Mouse (Mus musculus): ENCODE data around the gene Adk.
"Not testable (repeated sequence)": the region's sequence is repeated elsewhere in the genome, so short reads cannot be mapped to it uniquely, and the experiment has no call there.

Adk gene

DNA sequence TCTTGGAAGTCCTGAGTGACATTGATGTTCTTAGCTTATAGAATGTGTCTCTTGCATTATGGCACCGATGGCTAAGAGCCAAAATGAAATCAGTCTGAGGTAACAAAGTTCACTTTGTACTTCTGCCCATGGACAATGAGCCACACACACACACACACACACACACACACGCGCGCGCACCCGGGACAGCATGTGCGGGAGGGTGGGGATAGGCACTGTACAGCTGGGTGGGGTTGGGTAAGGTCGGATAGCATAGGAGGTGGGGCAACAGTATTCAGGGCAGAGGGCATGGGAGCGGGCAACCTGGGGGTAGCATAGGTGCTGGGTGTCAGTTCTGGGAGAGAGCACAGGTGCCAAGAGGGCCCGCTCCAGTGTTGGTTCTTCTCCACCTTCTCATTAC lies 432.3 kb downstream of the Adk start:
- DNase-seq (ENCODE audit: low read depth, low spot score) = no peak

DNA sequence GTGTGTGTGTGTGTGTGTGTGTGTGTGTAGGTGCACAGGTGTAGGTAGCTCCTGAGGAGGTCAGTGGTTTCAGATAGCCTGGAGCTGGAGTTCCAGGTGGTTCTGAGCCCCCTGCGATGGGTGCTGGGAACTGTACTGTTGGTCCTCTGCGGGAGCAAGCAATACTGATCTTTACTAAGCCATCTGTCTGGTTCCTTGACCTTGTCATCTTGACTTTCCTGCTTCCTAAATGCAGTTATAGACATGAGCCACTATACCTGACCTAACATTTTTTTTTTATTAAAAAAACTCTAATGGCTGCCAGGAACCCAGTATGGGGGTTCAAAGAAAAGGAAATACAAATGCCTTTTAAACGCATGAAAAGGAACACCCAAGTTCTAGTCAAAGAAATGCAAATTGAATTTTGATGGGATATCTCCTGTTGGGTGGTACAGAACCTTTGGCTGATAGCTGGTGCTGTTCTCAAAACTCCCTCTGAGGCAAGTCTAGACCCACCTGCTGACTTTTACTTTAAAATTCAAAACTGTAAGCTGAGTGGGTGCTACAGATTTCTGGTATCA lies 433.7 kb downstream of the Adk start:
- DNase-seq (ENCODE audit: low read depth, low spot score) = no peak

DNA sequence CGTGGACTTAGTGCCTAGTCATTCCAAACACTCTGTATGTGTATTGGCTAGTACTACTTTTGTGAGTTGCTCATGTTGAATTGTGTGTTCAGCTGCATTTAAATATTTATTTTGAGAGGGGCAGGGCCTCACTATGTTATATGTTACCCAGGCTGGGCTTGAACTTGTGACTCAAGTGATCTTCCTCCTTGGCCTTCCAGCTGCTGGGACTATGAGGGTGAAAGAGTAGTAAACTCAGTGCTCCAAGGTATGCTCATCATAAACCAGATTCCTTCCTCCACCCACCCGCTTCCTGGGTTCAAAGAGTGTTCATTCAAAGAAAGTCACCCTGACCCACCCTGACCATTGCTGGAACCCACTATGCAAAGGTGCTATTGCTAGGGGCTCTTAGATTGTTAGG lies 434.8 kb downstream of the Adk start:
- not testable (repeated sequence) for DNase-seq (ENCODE audit: low read depth, low spot score)

DNA sequence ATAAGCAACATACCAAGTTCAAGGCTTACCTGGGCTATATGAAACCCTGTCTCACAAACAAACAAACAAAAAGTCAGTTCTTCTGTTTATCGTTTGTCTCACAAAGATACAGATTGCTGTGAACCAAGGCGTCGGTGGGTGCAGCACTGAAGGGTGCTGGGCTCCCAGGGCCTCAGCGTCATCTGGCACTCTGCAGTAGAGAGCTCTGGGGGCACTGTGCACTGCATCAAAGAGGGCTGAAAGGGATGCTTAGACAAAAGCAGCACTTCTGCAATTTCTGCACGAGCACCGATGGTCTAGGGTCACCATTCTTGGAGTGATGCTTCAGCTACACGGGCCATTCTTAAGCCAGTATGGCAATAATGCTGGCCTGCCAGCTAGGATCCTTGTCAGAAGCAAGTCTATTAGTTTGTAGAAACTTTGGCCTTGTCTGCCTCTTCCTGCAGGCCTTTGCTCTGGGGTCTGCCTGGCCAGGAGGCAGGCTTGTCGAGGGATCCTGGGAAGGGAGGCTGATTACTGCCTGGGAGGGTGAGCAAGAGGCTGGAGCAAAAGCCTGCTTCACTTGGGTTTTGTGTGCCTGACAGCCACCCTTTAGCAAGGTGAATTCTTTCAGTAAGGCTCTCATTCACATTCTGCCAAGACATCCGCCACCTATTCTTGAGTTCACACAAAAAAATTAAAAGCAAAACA lies 436.2 kb downstream of the Adk start:
- DNase-seq (ENCODE audit: low read depth, low spot score) = not testable (repeated sequence)

DNA sequence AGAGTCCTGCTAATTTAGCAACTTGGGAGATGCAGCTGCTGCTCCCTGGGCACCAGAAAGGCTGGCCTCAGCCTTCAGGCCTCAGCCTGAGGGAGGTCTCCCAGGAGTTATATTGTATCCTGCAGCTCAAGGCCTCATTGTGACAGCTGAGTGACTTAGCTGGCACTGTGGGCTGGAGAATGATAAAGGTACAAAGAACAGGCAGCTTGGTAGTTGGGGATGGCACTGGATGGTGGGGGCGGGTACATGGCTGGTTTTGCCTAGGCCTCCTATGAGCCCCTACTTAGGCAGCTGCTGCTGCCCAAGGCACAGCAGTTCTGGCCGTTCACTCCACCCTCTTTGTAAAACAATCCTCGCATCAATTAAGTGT lies 436.7 kb downstream of the Adk start:
- no peak for DNase-seq (ENCODE audit: low read depth, low spot score)

DNA sequence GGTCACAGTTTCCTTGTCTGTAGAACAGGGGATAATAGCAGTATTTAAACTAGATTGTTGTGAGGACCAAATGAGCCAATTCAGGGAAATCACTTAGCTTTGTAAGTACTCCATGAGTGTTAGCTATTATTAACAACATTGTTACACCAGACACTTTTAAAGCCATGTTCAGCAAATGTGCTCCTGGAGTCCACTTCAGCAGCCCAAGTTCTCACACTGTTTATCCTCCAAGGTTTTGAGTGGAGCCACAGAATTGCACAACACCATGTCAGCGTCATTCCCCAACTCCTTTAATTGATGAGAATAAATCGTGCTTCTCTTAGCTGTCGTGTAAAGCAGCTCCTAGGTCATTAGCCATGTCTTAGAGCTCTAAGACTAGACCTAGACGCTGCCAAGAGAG lies 437.8 kb downstream of the Adk start:
- DNase-seq (ENCODE audit: low read depth, low spot score) = no peak

Measured in mesoderm, embryonic 11.5 days (tissue).